Mouse (Mus musculus) CH12.LX (cell line): ENCODE results near the gene Plk2. TPM values are rescaled to one million over a fixed set of nuclear protein-coding genes. Genes with fewer than 3 reads are reported as not detected.
A peak's percentile ranks its signal among the peaks of the same experiment; 100 is the strongest.

Source experiments
- DNase-seq: peaks from one replicate; pipeline ENCODE4 v3.0.0-alpha.2; 2013; ENCODE audit errors: extremely low read depth
- H3K27ac ChIP-seq: 2 replicates; pipeline ENCODE4 v1.5.1; 2012; ENCODE audit warnings: low read depth, mild to moderate bottlenecking, control low read depth, moderate library complexity; ENCODE audit not compliant: insufficient read depth
- H3K27me3 ChIP-seq: replicated peaks from 2 replicates; pipeline ENCODE3; 2012; ENCODE audit warnings: inconsistent platforms
- H3K36me3 ChIP-seq, 2 experiments: replicated peaks in 1 of 2; 2 replicates each; pipeline versions ENCODE3 to v1.6.1; 2012; ENCODE audit warnings: inconsistent platforms in 1 of 2, low read length in 1 of 2, mild to moderate bottlenecking in 1 of 2, mixed read lengths in 1 of 2, moderate library complexity in 1 of 2; ENCODE audit not compliant: control insufficient read depth in 1 of 2, insufficient read depth in 1 of 2
- H3K4me1 ChIP-seq, 2 experiments: 2 replicates each; pipeline ENCODE4 v1.6.1; 2012; ENCODE audit warnings: inconsistent platforms in 1 of 2, moderate library complexity in 1 of 2; ENCODE audit not compliant: insufficient read depth in 2 of 2, control insufficient read depth in 1 of 2
- H3K4me2 ChIP-seq: 2 replicates; pipeline ENCODE4 v1.6.1; 2012; ENCODE audit warnings: low read depth, mild to moderate bottlenecking, control low read depth; ENCODE audit not compliant: poor library complexity, insufficient read depth, severe bottlenecking
- H3K4me3 ChIP-seq, 3 experiments: fragments of 150-350 bp in 1 of 3; sonication (generic) in 1 of 3; replicated peaks in 1 of 3; 2 replicates each; pipeline versions ENCODE3 to v1.5.1; 2011 to 2012; ENCODE audit warnings: low read depth in 2 of 3, low read length in 2 of 3, mild to moderate bottlenecking in 2 of 3, moderate library complexity in 2 of 3, control low read depth in 1 of 3, improper control_type of control experiment in 1 of 3, inconsistent platforms in 1 of 3, mixed read lengths in 1 of 3; ENCODE audit not compliant: poor library complexity in 1 of 3
- H3K79me2 ChIP-seq: replicated peaks from 2 replicates; pipeline ENCODE4 v1.6.1; 2012; ENCODE audit warnings: mild to moderate bottlenecking, moderate library complexity; ENCODE audit not compliant: control insufficient read depth, poor library complexity, insufficient read depth, severe bottlenecking; ENCODE audit errors: extremely low read depth
- H3K9ac ChIP-seq: 2 replicates; pipeline ENCODE4 v1.6.1; 2012; ENCODE audit warnings: low read depth, mild to moderate bottlenecking, control low read depth, moderate library complexity; ENCODE audit not compliant: insufficient read depth
- H3K9me3 ChIP-seq: replicated peaks from 2 replicates; pipeline ENCODE3; 2012; ENCODE audit warnings: low read length, inconsistent platforms, mixed read lengths
- BHLHE40 ChIP-seq: IDR thresholded peaks from 2 replicates; pipeline ENCODE4 v1.6.1; 2011; ENCODE audit warnings: mild to moderate bottlenecking, low read depth, low read length, improper control_type of control experiment
- CHD2 ChIP-seq: IDR thresholded peaks from 2 replicates; pipeline ENCODE4 v1.6.1; 2011; ENCODE audit warnings: low read length, improper control_type of control experiment
- CTCF ChIP-seq, 2 experiments: IDR thresholded peaks in 1 of 2; conservative IDR thresholded peaks in 1 of 2; 2 replicates each; pipeline ENCODE4 v1.5.1; 2011 to 2012; ENCODE audit warnings: low read depth in 2 of 2, low read length in 2 of 2, improper control_type of control experiment in 1 of 2, inconsistent platforms in 1 of 2, mild to moderate bottlenecking in 1 of 2, moderate library complexity in 1 of 2
- E2F4 ChIP-seq: IDR thresholded peaks from 2 replicates; pipeline ENCODE4 v1.6.1; 2011; ENCODE audit warnings: low read depth, low read length, improper control_type of control experiment; ENCODE audit not compliant: insufficient replicate concordance
- EP300 ChIP-seq: IDR thresholded peaks from 2 replicates; pipeline ENCODE4 v1.6.1; 2011; ENCODE audit warnings: low read length, improper control_type of control experiment
- GABPA ChIP-seq: IDR thresholded peaks from 2 replicates; pipeline ENCODE4 v1.6.1; 2012; ENCODE audit warnings: low read depth, low read length, improper control_type of control experiment, inconsistent platforms; ENCODE audit not compliant: insufficient replicate concordance
- HCFC1 ChIP-seq: IDR thresholded peaks from 2 replicates; pipeline ENCODE4 v1.6.1; 2012; ENCODE audit warnings: low read depth, mild to moderate bottlenecking, inconsistent platforms, low read length, improper control_type of control experiment
- JUN ChIP-seq: IDR thresholded peaks from 2 replicates; pipeline ENCODE4 v1.6.1; 2011; ENCODE audit warnings: low read depth, mild to moderate bottlenecking, low read length, improper control_type of control experiment, moderate library complexity; ENCODE audit not compliant: insufficient read depth
- JUND ChIP-seq: conservative IDR thresholded peaks from 2 replicates; pipeline ENCODE4 v1.6.1; 2011; ENCODE audit warnings: low read depth, low read length, improper control_type of control experiment
- KAT2A ChIP-seq: IDR thresholded peaks from 2 replicates; pipeline ENCODE4 v1.6.1; 2012; ENCODE audit warnings: low read length, improper control_type of control experiment, inconsistent platforms; ENCODE audit not compliant: insufficient replicate concordance
- NELFE ChIP-seq: IDR thresholded peaks from 2 replicates; pipeline ENCODE4 v1.6.1; 2011; ENCODE audit warnings: low read depth, low read length, improper control_type of control experiment
- NRF1 ChIP-seq: IDR thresholded peaks from 2 replicates; pipeline ENCODE4 v1.6.1; 2014; ENCODE audit warnings: low read depth, mild to moderate bottlenecking, inconsistent platforms, low read length, improper control_type of control experiment, moderate library complexity
- POLR2A ChIP-seq: IDR thresholded peaks from 2 replicates; pipeline ENCODE4 v1.6.1; 2011; ENCODE audit warnings: low read depth, mild to moderate bottlenecking, improper control_type of control experiment, low read length
- RAD21 ChIP-seq: IDR thresholded peaks from 2 replicates; pipeline ENCODE4 v1.6.1; 2011; ENCODE audit warnings: low read depth, mild to moderate bottlenecking, low read length, improper control_type of control experiment, moderate library complexity
- RCOR1 ChIP-seq: conservative IDR thresholded peaks from 2 replicates; pipeline ENCODE4 v1.6.1; 2012; ENCODE audit warnings: low read depth, mild to moderate bottlenecking, inconsistent platforms, low read length, improper control_type of control experiment
- TBP ChIP-seq: conservative IDR thresholded peaks from 2 replicates; pipeline ENCODE4 v1.6.1; 2011; ENCODE audit warnings: low read depth, low read length, improper control_type of control experiment
- TCF12 ChIP-seq: IDR thresholded peaks from 2 replicates; pipeline ENCODE4 v1.6.1; 2014; ENCODE audit warnings: low read depth, mild to moderate bottlenecking, inconsistent platforms, low read length, improper control_type of control experiment
- USF2 ChIP-seq: conservative IDR thresholded peaks from 2 replicates; pipeline ENCODE4 v1.6.1; 2011; ENCODE audit warnings: low read depth, low read length, improper control_type of control experiment
- ZKSCAN1 ChIP-seq: IDR thresholded peaks from 2 replicates; pipeline ENCODE4 v1.6.1; 2012; ENCODE audit warnings: low read depth, inconsistent platforms, low read length, improper control_type of control experiment, borderline replicate concordance
- ZMIZ1 ChIP-seq: IDR thresholded peaks from 2 replicates; pipeline ENCODE4 v1.6.1; 2012; ENCODE audit warnings: low read depth, mild to moderate bottlenecking, inconsistent platforms, low read length, improper control_type of control experiment
- ZNF384 ChIP-seq: IDR thresholded peaks from 2 replicates; pipeline ENCODE4 v1.6.1; 2012; ENCODE audit warnings: low read depth, low read length, improper control_type of control experiment, inconsistent platforms
- dilution Hi-C: fragments of 300-500 bp; cut with MboI; formaldehyde crosslinking; loops from 2 replicates; pipeline ENCODE4 v1.14.3; 2020; ENCODE audit warnings: low sequenced_read_pairs; ENCODE audit not compliant: extremely low pct_unique_long_range_greater_than_20kb, extremely low pct_ligation_motif_present
- in situ Hi-C: fragments of 300-500 bp; cut with MboI; formaldehyde crosslinking; loops from 3 replicates; pipeline ENCODE4 v1.14.3; 2019; ENCODE audit warnings: low sequenced_read_pairs, low pct_ligation_motif_present, low pct_unique_long_range_greater_than_20kb, mixed read lengths
- polyA plus RNA-seq: library from polyadenylated mRNA; unstranded; fragments of >175 nt; gene quantifications from 2 replicates; pipeline ENCODE4 v1.2.1, GENCODE M21; 2012; ENCODE audit warnings: low read depth; ENCODE audit not compliant: insufficient read length
- total RNA-seq, 2 experiments: library from RNA; depleted of rRNA; stranded (reverse); fragments of 300-350 nt in 1 of 2; fragments of >200 nt in 1 of 2; gene quantifications; 2 replicates each; pipeline ENCODE4 v1.2.3; 2012 to 2014

Gene Plk2
- total and polyA plus RNA-seq, 3 experiments: 5.1 to 8.9 (median 7.4) TPM

DNA sequence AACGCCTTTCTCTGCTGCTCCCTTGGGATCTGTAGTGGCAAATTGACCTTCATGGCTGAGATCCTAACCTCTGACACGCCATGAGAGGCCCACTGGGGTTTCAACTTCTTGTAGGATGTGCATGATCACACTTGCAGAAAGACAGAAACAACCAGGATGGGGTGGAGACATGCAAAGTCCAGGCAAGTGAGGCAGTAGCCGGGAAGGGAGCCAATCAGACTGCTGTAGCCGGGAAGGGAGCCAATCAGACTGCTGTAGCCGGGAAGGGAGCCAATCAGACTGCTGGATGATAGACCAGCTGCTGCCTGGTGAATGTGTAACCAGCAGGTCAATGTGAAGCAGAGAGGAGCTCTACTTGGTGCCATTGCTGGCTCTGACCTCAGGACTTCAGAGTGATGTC, 11.3 kb downstream of the Plk2 start:
- DNase-seq: peak; percentile 77

DNA sequence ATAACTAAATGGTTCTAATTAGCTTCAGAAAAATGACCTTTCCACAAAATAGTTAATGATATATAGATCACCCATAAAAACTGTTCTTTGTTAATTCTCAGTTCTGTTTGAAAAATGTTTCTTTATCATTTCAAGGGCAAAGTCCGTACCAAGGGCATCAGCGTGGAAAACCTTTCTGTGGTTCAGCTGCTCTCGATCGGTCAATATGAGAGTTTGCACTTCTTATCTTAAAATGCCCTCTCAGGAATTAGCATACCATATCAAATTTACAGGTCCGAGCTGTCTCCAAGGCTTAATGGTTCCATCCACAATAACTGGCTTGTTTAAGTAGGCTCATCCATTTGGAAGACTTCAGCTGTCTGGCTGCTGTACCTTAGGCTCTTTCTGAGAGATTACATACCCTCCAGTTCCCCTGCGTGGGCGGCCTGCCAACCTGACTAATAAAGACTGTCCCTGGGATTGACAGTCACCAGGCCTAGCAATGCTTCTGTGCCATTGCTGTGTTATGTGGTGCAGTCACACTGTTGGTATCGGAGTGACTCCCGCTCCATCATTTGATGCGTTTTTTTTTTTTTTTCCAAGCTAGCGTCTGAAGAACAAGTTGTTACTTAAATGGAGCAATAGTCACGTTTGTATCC, 17.8 kb downstream of the Plk2 start:
- no peak overlapping the region for H3K4me3 ChIP-seq
- no peak for DNase-seq
- no peak overlapping the region for H3K4me2 ChIP-seq
- no peaks in the 10 kb centered on the region for H3K79me2 ChIP-seq
- H3K36me3 ChIP-seq: no peaks in the 10 kb centered on the region
- no peaks in the 10 kb centered on the region for H3K27me3 ChIP-seq
- in situ Hi-C loops (no loop called here), dilution Hi-C loops (no loop called here)
- H3K27ac ChIP-seq: no peak overlapping the region
- no peak overlapping the region for H3K9ac ChIP-seq
- TF ChIP-seq E2F4 (no peak), RAD21 (no peak), POLR2A (no peak), ZKSCAN1 (no peak), USF2 (no peak), ZNF384 (no peak), RCOR1 (no peak), GABPA (no peak), NRF1 (no peak), ZMIZ1 (no peak)
- H3K9me3 ChIP-seq: no peaks in the 10 kb centered on the region
- no peaks in the 10 kb centered on the region for H3K4me1 ChIP-seq

More for the DNA sequence above, 11.3 kb downstream of the Plk2 start:
- Histone ChIP-seq H3K27ac (no peak overlapping the region), H3K9ac (no peak overlapping the region), H3K4me3 (no peak overlapping the region), H3K27me3 (no peaks in the 10 kb centered on the region), H3K4me2 (no peak overlapping the region), H3K79me2 (no peaks in the 10 kb centered on the region), H3K9me3 (no peaks in the 10 kb centered on the region), H3K36me3 (no peaks in the 10 kb centered on the region), H3K4me1 (peaks cover 2 to 9% of the 10 kb centered on the region in 2 experiments; a peak in 2 of 4 replicates)
- in situ Hi-C loops (no loop called here), dilution Hi-C loops (no loop called here)
- TF ChIP-seq POLR2A (no peak), CHD2 (peak; percentile 58), KAT2A (no peak), HCFC1 (no peak)

- H3K9ac ChIP-seq: no peak overlapping the region
- TF ChIP-seq TBP (no peak), BHLHE40 (no peak), ZNF384 (no peak), CTCF (conservative IDR thresholded peaks at IDR 0.05 in 1 of 2, IDR thresholded peaks at IDR 0.05 in 1 of 2; ENCODE audit: low read depth in 2 of 2, low read length in 2 of 2) (no peak), TCF12 (no peak), GABPA (no peak), JUND (no peak), EP300 (no peak), POLR2A (no peak), JUN (no peak), NELFE (no peak), ZMIZ1 (no peak)
- no peak overlapping the region for H3K4me2 ChIP-seq
- H3K4me3 ChIP-seq: no peak overlapping the region
- in situ Hi-C loops (no loop called here), dilution Hi-C loops (no loop called here)
- H3K27ac ChIP-seq: no peak overlapping the region
- no peaks in the 10 kb centered on the region for H3K9me3 ChIP-seq
- no peak for DNase-seq
- H3K79me2 ChIP-seq: no peaks in the 10 kb centered on the region
- 0 out of 4 replicates have a peak, but pooled peaks cover 0 to 4% of the 10 kb centered on the region in 2 experiments for H3K4me1 ChIP-seq
- H3K36me3 ChIP-seq: no peaks in the 10 kb centered on the region
- no peaks in the 10 kb centered on the region for H3K27me3 ChIP-seq
Observed at GRCm38 (mm10) chr13:110418656-110419055, 23.8 kb downstream of the Plk2 start.
